Mouse (Mus musculus) CH12.LX (cell line): ENCODE measurements around the gene Corin. TPM values are rescaled to one million over a fixed set of nuclear protein-coding genes. Genes with fewer than 3 reads are reported as not detected.

Experiments used
- DNase-seq: peaks from one replicate; pipeline ENCODE4 v3.0.0-alpha.2; 2013; ENCODE audit errors: extremely low read depth
- H3K27ac ChIP-seq: 2 replicates; pipeline ENCODE4 v1.5.1; 2012; ENCODE audit warnings: low read depth, mild to moderate bottlenecking, control low read depth, moderate library complexity; ENCODE audit not compliant: insufficient read depth
- H3K27me3 ChIP-seq: replicated peaks from 2 replicates; pipeline ENCODE3; 2012; ENCODE audit warnings: inconsistent platforms
- H3K36me3 ChIP-seq, 2 experiments: replicated peaks in 1 of 2; 2 replicates each; pipeline versions ENCODE3 to v1.6.1; 2012; ENCODE audit warnings: inconsistent platforms in 1 of 2, low read length in 1 of 2, mild to moderate bottlenecking in 1 of 2, mixed read lengths in 1 of 2, moderate library complexity in 1 of 2; ENCODE audit not compliant: control insufficient read depth in 1 of 2, insufficient read depth in 1 of 2
- H3K4me1 ChIP-seq, 2 experiments: 2 replicates each; pipeline ENCODE4 v1.6.1; 2012; ENCODE audit warnings: inconsistent platforms in 1 of 2, moderate library complexity in 1 of 2; ENCODE audit not compliant: insufficient read depth in 2 of 2, control insufficient read depth in 1 of 2
- H3K4me2 ChIP-seq: 2 replicates; pipeline ENCODE4 v1.6.1; 2012; ENCODE audit warnings: low read depth, mild to moderate bottlenecking, control low read depth; ENCODE audit not compliant: poor library complexity, insufficient read depth, severe bottlenecking
- H3K4me3 ChIP-seq, 3 experiments: fragments of 150-350 bp in 1 of 3; sonication (generic) in 1 of 3; replicated peaks in 1 of 3; 2 replicates each; pipeline versions ENCODE3 to v1.5.1; 2011 to 2012; ENCODE audit warnings: low read depth in 2 of 3, low read length in 2 of 3, mild to moderate bottlenecking in 2 of 3, moderate library complexity in 2 of 3, control low read depth in 1 of 3, improper control_type of control experiment in 1 of 3, inconsistent platforms in 1 of 3, mixed read lengths in 1 of 3; ENCODE audit not compliant: poor library complexity in 1 of 3
- H3K79me2 ChIP-seq: replicated peaks from 2 replicates; pipeline ENCODE4 v1.6.1; 2012; ENCODE audit warnings: mild to moderate bottlenecking, moderate library complexity; ENCODE audit not compliant: control insufficient read depth, poor library complexity, insufficient read depth, severe bottlenecking; ENCODE audit errors: extremely low read depth
- H3K9ac ChIP-seq: 2 replicates; pipeline ENCODE4 v1.6.1; 2012; ENCODE audit warnings: low read depth, mild to moderate bottlenecking, control low read depth, moderate library complexity; ENCODE audit not compliant: insufficient read depth
- H3K9me3 ChIP-seq: replicated peaks from 2 replicates; pipeline ENCODE3; 2012; ENCODE audit warnings: low read length, inconsistent platforms, mixed read lengths
- ETS1 ChIP-seq: conservative IDR thresholded peaks from 2 replicates; pipeline ENCODE4 v1.6.1; 2012; ENCODE audit warnings: low read depth, mild to moderate bottlenecking, inconsistent platforms, low read length, improper control_type of control experiment, moderate library complexity
- IRF4 ChIP-seq: IDR thresholded peaks from 2 replicates; pipeline ENCODE4 v1.6.1; 2014; ENCODE audit warnings: low read depth, mild to moderate bottlenecking, inconsistent platforms, low read length, improper control_type of control experiment
- MAFK ChIP-seq: IDR thresholded peaks from 2 replicates; pipeline ENCODE4 v1.6.1; 2011; ENCODE audit warnings: low read length, improper control_type of control experiment; ENCODE audit not compliant: insufficient replicate concordance
- MAX ChIP-seq: IDR thresholded peaks from 2 replicates; pipeline ENCODE4 v1.6.1; 2011; ENCODE audit warnings: low read length, improper control_type of control experiment
- MAZ ChIP-seq: IDR thresholded peaks from 2 replicates; pipeline ENCODE4 v1.6.1; 2012; ENCODE audit warnings: low read depth, mild to moderate bottlenecking, inconsistent platforms, low read length, improper control_type of control experiment, moderate library complexity
- MYC ChIP-seq: IDR thresholded peaks from 2 replicates; pipeline ENCODE4 v1.6.1; 2011; ENCODE audit warnings: low read depth, mild to moderate bottlenecking, improper control_type of control experiment, low read length
- NRF1 ChIP-seq: IDR thresholded peaks from 2 replicates; pipeline ENCODE4 v1.6.1; 2014; ENCODE audit warnings: low read depth, mild to moderate bottlenecking, inconsistent platforms, low read length, improper control_type of control experiment, moderate library complexity
- PAX5 ChIP-seq: IDR thresholded peaks from 2 replicates; pipeline ENCODE4 v1.6.1; 2012; ENCODE audit warnings: low read length, inconsistent platforms, mixed read lengths
- RAD21 ChIP-seq: IDR thresholded peaks from 2 replicates; pipeline ENCODE4 v1.6.1; 2011; ENCODE audit warnings: low read depth, mild to moderate bottlenecking, low read length, improper control_type of control experiment, moderate library complexity
- RCOR1 ChIP-seq: conservative IDR thresholded peaks from 2 replicates; pipeline ENCODE4 v1.6.1; 2012; ENCODE audit warnings: low read depth, mild to moderate bottlenecking, inconsistent platforms, low read length, improper control_type of control experiment
- SMC3 ChIP-seq: IDR thresholded peaks from 2 replicates; pipeline ENCODE4 v1.6.1; 2011; ENCODE audit warnings: low read depth, low read length, improper control_type of control experiment
- TBP ChIP-seq: conservative IDR thresholded peaks from 2 replicates; pipeline ENCODE4 v1.6.1; 2011; ENCODE audit warnings: low read depth, low read length, improper control_type of control experiment
- TCF12 ChIP-seq: IDR thresholded peaks from 2 replicates; pipeline ENCODE4 v1.6.1; 2014; ENCODE audit warnings: low read depth, mild to moderate bottlenecking, inconsistent platforms, low read length, improper control_type of control experiment
- UBTF ChIP-seq: IDR thresholded peaks from 2 replicates; pipeline ENCODE4 v1.6.1; 2012; ENCODE audit warnings: low read depth, mild to moderate bottlenecking, inconsistent platforms, low read length, improper control_type of control experiment, moderate library complexity
- USF2 ChIP-seq: conservative IDR thresholded peaks from 2 replicates; pipeline ENCODE4 v1.6.1; 2011; ENCODE audit warnings: low read depth, low read length, improper control_type of control experiment
- dilution Hi-C: fragments of 300-500 bp; cut with MboI; formaldehyde crosslinking; loops from 2 replicates; pipeline ENCODE4 v1.14.3; 2020; ENCODE audit warnings: low sequenced_read_pairs; ENCODE audit not compliant: extremely low pct_unique_long_range_greater_than_20kb, extremely low pct_ligation_motif_present
- in situ Hi-C: fragments of 300-500 bp; cut with MboI; formaldehyde crosslinking; loops from 3 replicates; pipeline ENCODE4 v1.14.3; 2019; ENCODE audit warnings: low sequenced_read_pairs, low pct_ligation_motif_present, low pct_unique_long_range_greater_than_20kb, mixed read lengths
- polyA plus RNA-seq: library from polyadenylated mRNA; unstranded; fragments of >175 nt; gene quantifications from 2 replicates; pipeline ENCODE4 v1.2.1, GENCODE M21; 2012; ENCODE audit warnings: low read depth; ENCODE audit not compliant: insufficient read length
- total RNA-seq, 2 experiments: library from RNA; depleted of rRNA; stranded (reverse); fragments of 300-350 nt in 1 of 2; fragments of >200 nt in 1 of 2; gene quantifications; 2 replicates each; pipeline ENCODE4 v1.2.3; 2012 to 2014

The Corin gene
- total and polyA plus RNA-seq, 3 experiments: not detected

- no peaks in the 10 kb centered on the region for H3K36me3 ChIP-seq
- no peaks in the 10 kb centered on the region for H3K27me3 ChIP-seq
- H3K9me3 ChIP-seq: no peaks in the 10 kb centered on the region
- H3K4me2 ChIP-seq: no peak overlapping the region
- DNase-seq: no peak
- no peak overlapping the region for H3K9ac ChIP-seq
- dilution Hi-C loops: no loop called here
- H3K79me2 ChIP-seq: no peaks in the 10 kb centered on the region
- TF ChIP-seq USF2 (no peak), IRF4 (no peak), TCF12 (no peak), MAFK (no peak), RCOR1 (no peak), NRF1 (no peak), SMC3 (no peak), RAD21 (no peak), ETS1 (no peak), MAZ (no peak), UBTF (no peak), MYC (no peak)
- TF ChIP-seq, all 38 proteins: peak for 0
- H3K4me3 ChIP-seq: no peak overlapping the region
- H3K27ac ChIP-seq: no peak overlapping the region
- H3K4me1 ChIP-seq: no peaks in the 10 kb centered on the region
- in situ Hi-C loops: no loop called here
These were observed 72.4 kb downstream of the Corin start for GRCm38 (mm10) chr5:72431856-72432255.

- H3K9me3 ChIP-seq: no peaks in the 10 kb centered on the region
- H3K79me2 ChIP-seq: no peaks in the 10 kb centered on the region
- H3K4me2 ChIP-seq: no peak overlapping the region
- no peak overlapping the region for H3K27ac ChIP-seq
- H3K27me3 ChIP-seq: no peaks in the 10 kb centered on the region
- DNase-seq: no peak
- TF ChIP-seq PAX5 (no peak), MAX (no peak), TBP (no peak)
- TF ChIP-seq, all 38 proteins: peak for 0
- dilution Hi-C loops (no loop called here), in situ Hi-C loops (no loop called here)
- H3K4me3 ChIP-seq: no peak overlapping the region
- H3K36me3 ChIP-seq: no peaks in the 10 kb centered on the region
- H3K4me1 ChIP-seq: no peaks in the 10 kb centered on the region
- H3K9ac ChIP-seq: no peak overlapping the region
These were observed 76.7 kb downstream of the Corin start for GRCm38 (mm10) chr5:72427556-72427955.
